Mouse (Mus musculus) liver, postnatal 0 days (tissue): Measurements from ENCODE around the gene Znhit6.

Source experiments
- CTCF ChIP-seq: sonication (generic); IDR thresholded peaks from 2 replicates; pipeline ENCODE4 v1.5.1; 2016; ENCODE audit warnings: antibody characterized with exemption, low read depth
- EP300 ChIP-seq: IDR thresholded peaks from 2 replicates; pipeline ENCODE4 v1.6.1; 2016; ENCODE audit warnings: antibody characterized with exemption, low read depth, mild to moderate bottlenecking

DNA sequence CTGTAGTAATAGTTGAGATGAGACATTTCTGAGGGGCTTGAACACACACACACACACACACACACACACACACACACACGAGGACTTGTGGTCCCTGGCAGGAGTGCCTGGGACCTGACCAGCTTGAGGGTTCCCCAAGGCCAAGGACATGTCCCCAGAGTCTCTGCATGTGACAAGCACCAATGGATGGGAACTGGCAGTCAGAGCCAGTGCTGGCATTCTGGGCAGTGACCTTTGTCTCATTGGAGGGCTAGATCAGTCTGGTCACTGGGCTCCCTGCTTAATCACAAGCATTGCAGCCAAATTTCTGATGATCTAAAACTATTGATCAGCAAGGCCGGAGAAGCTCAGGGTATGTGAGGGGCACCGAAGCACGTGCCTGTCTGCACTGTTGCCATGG lies 48.8 kb downstream of the Znhit6 start:
- TF ChIP-seq CTCF (no peak), EP300 (no peak)
